In the genomic region with DNA sequence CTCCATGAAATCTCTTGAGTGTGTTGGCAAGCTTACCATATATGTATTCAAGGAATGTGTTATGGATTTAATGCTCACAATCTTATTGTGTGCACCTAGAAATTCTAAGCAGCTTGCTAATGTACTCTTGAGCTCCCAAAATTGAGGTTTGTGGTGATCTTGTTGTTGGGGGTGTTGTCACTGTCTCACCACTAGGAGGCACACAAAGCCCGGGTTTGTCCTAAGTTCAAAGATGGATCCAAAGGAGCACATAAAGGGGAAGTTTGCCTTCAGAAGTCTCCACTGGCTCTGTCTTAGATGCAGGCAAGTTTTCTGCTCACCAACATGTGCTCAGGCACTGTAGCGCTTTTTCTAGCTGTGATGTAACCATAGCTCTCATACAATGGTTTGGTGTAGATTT, we compare ENCODE assay signal across 18 mouse cellular contexts.
A peak's percentile ranks its signal among the peaks of the same experiment; 100 is the strongest.
DNase-seq lines count a peak whose midpoint lies in the region; ATAC-seq and TF ChIP-seq lines count a peak whose summit lies in the region.
"Had no signal": no experiment of that assay in that cellular context is flagged by ENCODE, and none has a peak within 500 bp of the region (broad histone marks: within the 10 kb centered on the region; RNA-seq: fewer than 3 reads in every experiment).

No protein-coding gene starts in this region.

- H3K4me2 ChIP-seq in intestine, postnatal 0 days (replicated peaks; ENCODE audit: low read depth) = no peak overlapping the region
- H3K4me2 ChIP-seq in intestine, embryonic 15.5 days (replicated peaks) = no peak overlapping the region
- no peak overlapping the region for H3K4me2 ChIP-seq in midbrain, postnatal 0 days (ENCODE audit: low read depth, low read length, poor library complexity, severe bottlenecking)
- H3K4me2 ChIP-seq in midbrain, embryonic 16.5 days (ENCODE audit: low read length) = no peak overlapping the region
- H3K4me2 ChIP-seq in forebrain, embryonic 14.5 days (ENCODE audit: low read length) = no peak overlapping the region
- H3K4me2 ChIP-seq: heart, embryonic 15.5 days; limb, embryonic 13.5 days; stomach, embryonic 15.5 days had no signal

- TF ChIP-seq CTCF in intestine, postnatal 0 days (IDR thresholded peaks at IDR 0.05; ENCODE audit: low read depth) = peak; percentile 75
- peak; percentile 21; the same call in 1 of the 2 replicates for TF ChIP-seq CTCF in midbrain, postnatal 0 days (IDR thresholded peaks at IDR 0.05)

- H3K27ac ChIP-seq in intestine, postnatal 0 days (ENCODE audit: low read depth, low read length) = no peak overlapping the region
- H3K27ac ChIP-seq in intestine, embryonic 15.5 days = no peak overlapping the region
- no peak overlapping the region for H3K27ac ChIP-seq in midbrain, postnatal 0 days (ENCODE audit: low read depth, low read length)
- H3K27ac ChIP-seq in midbrain, embryonic 16.5 days (ENCODE audit: low read length) = no peak overlapping the region
- no peak overlapping the region for H3K27ac ChIP-seq in forebrain, embryonic 14.5 days (ENCODE audit: low read depth, low read length)
- H3K27ac ChIP-seq: heart, embryonic 15.5 days; limb, embryonic 13.5 days; stomach, embryonic 15.5 days had no signal

- H3K27me3 ChIP-seq in intestine, postnatal 0 days (replicated peaks; ENCODE audit: control insufficient read depth, insufficient read depth, low read length) = no peaks in the 10 kb centered on the region
- H3K27me3 ChIP-seq in intestine, embryonic 15.5 days (replicated peaks) = no peaks in the 10 kb centered on the region
- H3K27me3 ChIP-seq in midbrain, postnatal 0 days (ENCODE audit: insufficient read depth, low read length) = no peaks in the 10 kb centered on the region
- no peaks in the 10 kb centered on the region for H3K27me3 ChIP-seq in midbrain, embryonic 16.5 days (ENCODE audit: control insufficient read depth, insufficient read depth, low read depth, low read length)
- H3K27me3 ChIP-seq in forebrain, embryonic 14.5 days (replicated peaks; ENCODE audit: control insufficient read depth, insufficient read depth, low read length) = no peaks in the 10 kb centered on the region
- H3K27me3 ChIP-seq: heart, embryonic 15.5 days; limb, embryonic 13.5 days; megakaryocyte, embryonic 14.5 days; stomach, embryonic 15.5 days had no signal

- no peaks in the 10 kb centered on the region for H3K9me3 ChIP-seq in intestine, postnatal 0 days (ENCODE audit: control insufficient read depth)
- no peaks in the 10 kb centered on the region for H3K9me3 ChIP-seq in intestine, embryonic 15.5 days
- peaks cover 10% of the 10 kb centered on the region for H3K9me3 ChIP-seq in midbrain, postnatal 0 days (ENCODE audit: low read length)
- no peaks in the 10 kb centered on the region; the same call in 1 of the 2 replicates for H3K9me3 ChIP-seq in midbrain, embryonic 16.5 days (replicated peaks; ENCODE audit: control insufficient read depth, low read length, poor library complexity, severe bottlenecking)
- H3K9me3 ChIP-seq in forebrain, embryonic 14.5 days (replicated peaks; ENCODE audit: control insufficient read depth, low read length) = no peaks in the 10 kb centered on the region
- H3K9me3 ChIP-seq: heart, embryonic 15.5 days; limb, embryonic 13.5 days; megakaryocyte, embryonic 14.5 days; stomach, embryonic 15.5 days had no signal

- H3K36me3 ChIP-seq in intestine, postnatal 0 days (ENCODE audit: control insufficient read depth, insufficient read depth) = no peaks in the 10 kb centered on the region
- no peaks in the 10 kb centered on the region for H3K36me3 ChIP-seq in intestine, embryonic 15.5 days
- no peaks in the 10 kb centered on the region for H3K36me3 ChIP-seq in midbrain, postnatal 0 days (ENCODE audit: insufficient read depth, low read length)
- no peaks in the 10 kb centered on the region for H3K36me3 ChIP-seq in midbrain, embryonic 16.5 days (ENCODE audit: control insufficient read depth, insufficient read depth, low read length)
- no peaks in the 10 kb centered on the region for H3K36me3 ChIP-seq in forebrain, embryonic 14.5 days (ENCODE audit: control insufficient read depth, insufficient read depth, low read length)
- H3K36me3 ChIP-seq: heart, embryonic 15.5 days; limb, embryonic 13.5 days; stomach, embryonic 15.5 days had no signal

- WGBS in intestine, postnatal 0 days = 35% methylated on average over 2 of the region's 2 CpGs
- 49% methylated on average over 2 of the region's 2 CpGs for WGBS in intestine, embryonic 15.5 days
- 31% methylated on average over 2 of the region's 2 CpGs for WGBS in midbrain, postnatal 0 days
- WGBS in midbrain, embryonic 16.5 days = 35% methylated on average over 2 of the region's 2 CpGs
- WGBS in forebrain, embryonic 14.5 days = 35% methylated on average over 2 of the region's 2 CpGs

- ATAC-seq in intestine, postnatal 0 days = no peak
- ATAC-seq in intestine, embryonic 15.5 days = no peak
- no peak for ATAC-seq in midbrain, postnatal 0 days (ENCODE audit: low FRiP score)
- ATAC-seq in midbrain, embryonic 16.5 days = no peak
- no peak for ATAC-seq in forebrain, embryonic 14.5 days
- ATAC-seq: activated CD4-positive, CD25-positive, alpha-beta regulatory T cell, adult 4 months; hindbrain, embryonic 16.5 days had no signal

- no peak for DNase-seq in midbrain, postnatal 0 days (ENCODE audit: low spot score)
- DNase-seq in embryo, embryonic 9.5 days (ENCODE audit: extremely low spot score) = peak; percentile 22
- no peak for DNase-seq in forebrain, embryonic 14.5 days (ENCODE audit: low spot score)
- DNase-seq in ovary, postnatal 14 days (ENCODE audit: low spot score) = no peak
- DNase-seq: cerebellum, adult 8-10 months; kidney, postnatal 10 days; layer of hippocampus, postnatal 36 days; lung, adult 2 months; thymus, postnatal 36 days had no signal

- H3K4me1 ChIP-seq in intestine, postnatal 0 days (replicated peaks; ENCODE audit: control insufficient read depth, insufficient read depth, low read length) = no peaks in the 10 kb centered on the region
- no peaks in the 10 kb centered on the region for H3K4me1 ChIP-seq in intestine, embryonic 15.5 days (replicated peaks)
- no peaks in the 10 kb centered on the region for H3K4me1 ChIP-seq in midbrain, postnatal 0 days (ENCODE audit: insufficient read depth, low read length)
- no peaks in the 10 kb centered on the region for H3K4me1 ChIP-seq in midbrain, embryonic 16.5 days (ENCODE audit: control insufficient read depth, insufficient read depth, low read length)
- no peaks in the 10 kb centered on the region for H3K4me1 ChIP-seq in forebrain, embryonic 14.5 days (ENCODE audit: control insufficient read depth, insufficient read depth, low read length)
- H3K4me1 ChIP-seq: heart, embryonic 15.5 days; limb, embryonic 13.5 days; megakaryocyte, embryonic 14.5 days; stomach, embryonic 15.5 days had no signal

- H3K4me3 ChIP-seq in intestine, postnatal 0 days (ENCODE audit: low read depth, low read length) = no peak overlapping the region
- no peak overlapping the region for H3K4me3 ChIP-seq in intestine, embryonic 15.5 days (replicated peaks)
- H3K4me3 ChIP-seq in midbrain, postnatal 0 days (ENCODE audit: low read depth, low read length) = no peak overlapping the region
- no peak overlapping the region for H3K4me3 ChIP-seq in midbrain, embryonic 16.5 days (ENCODE audit: low read depth, low read length)
- no peak overlapping the region for H3K4me3 ChIP-seq in forebrain, embryonic 14.5 days (ENCODE audit: low read depth, low read length)
- H3K4me3 ChIP-seq: heart, embryonic 15.5 days; limb, embryonic 13.5 days; megakaryocyte, embryonic 14.5 days; stomach, embryonic 15.5 days had no signal

- no peak overlapping the region for H3K9ac ChIP-seq in intestine, postnatal 0 days (ENCODE audit: low read depth, low read length)
- H3K9ac ChIP-seq in intestine, embryonic 15.5 days = no peak overlapping the region
- H3K9ac ChIP-seq in midbrain, postnatal 0 days (replicated peaks; ENCODE audit: low read length, poor library complexity, severe bottlenecking) = no peak overlapping the region
- no peak overlapping the region for H3K9ac ChIP-seq in midbrain, embryonic 16.5 days (ENCODE audit: low read depth, low read length)
- no peak overlapping the region for H3K9ac ChIP-seq in forebrain, embryonic 14.5 days (ENCODE audit: low read length)
- H3K9ac ChIP-seq: heart, embryonic 15.5 days; limb, embryonic 13.5 days; stomach, embryonic 15.5 days had no signal
